Mouse (Mus musculus): ENCODE measurements around the gene Mpped1.

Mpped1 gene

GRCm38 (mm10) chr15:83779387-83779786 lies at the start of gene Mpped1:
Gene Mpped1, plus strand, starts transcription at chr15:83779467.
- H3K36me3 ChIP-seq (ENCODE audit: control insufficient read depth, insufficient read depth, low read length, poor library complexity, severe bottlenecking), result no peaks in the 10 kb centered on the region
- DNase-seq (ENCODE audit: low read depth, low spot score), result no peak
- no peaks in the 10 kb centered on the region for H3K27me3 ChIP-seq (ENCODE audit: control insufficient read depth, insufficient read depth, low read length, poor library complexity, severe bottlenecking)

- H3K27me3 ChIP-seq (ENCODE audit: control insufficient read depth, insufficient read depth, low read length, poor library complexity, severe bottlenecking), result no peaks in the 10 kb centered on the region; the same call in 1 of the 2 replicates
- no peak for DNase-seq (ENCODE audit: low read depth, low spot score)
- no peaks in the 10 kb centered on the region for H3K36me3 ChIP-seq (ENCODE audit: control insufficient read depth, insufficient read depth, low read length, poor library complexity, severe bottlenecking)
Observed at GRCm38 (mm10) chr15:83740676-83741422, 38.4 kb upstream of the Mpped1 start.

- H3K27me3 ChIP-seq (ENCODE audit: control insufficient read depth, insufficient read depth, low read length, poor library complexity, severe bottlenecking), result no peaks in the 10 kb centered on the region; the same call in 1 of the 2 replicates
- DNase-seq (ENCODE audit: low read depth, low spot score), result no peak
- H3K36me3 ChIP-seq (ENCODE audit: control insufficient read depth, insufficient read depth, low read length, poor library complexity, severe bottlenecking), result no peaks in the 10 kb centered on the region
Observed at GRCm38 (mm10) chr15:83742018-83742417, 37.2 kb upstream of the Mpped1 start.

- no peaks in the 10 kb centered on the region; the same call in 1 of the 2 replicates for H3K27me3 ChIP-seq (ENCODE audit: control insufficient read depth, insufficient read depth, low read length, poor library complexity, severe bottlenecking)
- no peaks in the 10 kb centered on the region for H3K36me3 ChIP-seq (ENCODE audit: control insufficient read depth, insufficient read depth, low read length, poor library complexity, severe bottlenecking)
- DNase-seq (ENCODE audit: low read depth, low spot score), result no peak
Observed at GRCm38 (mm10) chr15:83746311-83746710, 33.0 kb upstream of the Mpped1 start.

GRCm38 (mm10) chr15:83748986-83749385 lies 30.3 kb upstream of the Mpped1 start:
- Histone ChIP-seq H3K27me3 (ENCODE audit: control insufficient read depth, insufficient read depth, low read length, poor library complexity, severe bottlenecking) (no peaks in the 10 kb centered on the region), H3K36me3 (ENCODE audit: control insufficient read depth, insufficient read depth, low read length, poor library complexity, severe bottlenecking) (no peaks in the 10 kb centered on the region)
- no peak for DNase-seq (ENCODE audit: low read depth, low spot score)

- Histone ChIP-seq H3K36me3 (ENCODE audit: control insufficient read depth, insufficient read depth, low read length, poor library complexity, severe bottlenecking) (no peaks in the 10 kb centered on the region), H3K27me3 (ENCODE audit: control insufficient read depth, insufficient read depth, low read length, poor library complexity, severe bottlenecking) (no peaks in the 10 kb centered on the region)
- no peak for DNase-seq (ENCODE audit: low read depth, low spot score)
Observed at GRCm38 (mm10) chr15:83749436-83749835, 29.8 kb upstream of the Mpped1 start.

- H3K27me3 ChIP-seq (ENCODE audit: control insufficient read depth, insufficient read depth, low read length, poor library complexity, severe bottlenecking), result no peaks in the 10 kb centered on the region
- peak; percentile 27 for DNase-seq (ENCODE audit: low read depth, low spot score)
- no peaks in the 10 kb centered on the region for H3K36me3 ChIP-seq (ENCODE audit: control insufficient read depth, insufficient read depth, low read length, poor library complexity, severe bottlenecking)
Observed at GRCm38 (mm10) chr15:83756742-83757141, 22.5 kb upstream of the Mpped1 start.

GRCm38 (mm10) chr15:83758958-83759357 lies 20.3 kb upstream of the Mpped1 start:
- Histone ChIP-seq H3K36me3 (ENCODE audit: control insufficient read depth, insufficient read depth, low read length, poor library complexity, severe bottlenecking) (no peaks in the 10 kb centered on the region), H3K27me3 (ENCODE audit: control insufficient read depth, insufficient read depth, low read length, poor library complexity, severe bottlenecking) (no peaks in the 10 kb centered on the region)
- DNase-seq (ENCODE audit: low read depth, low spot score), result no peak

GRCm38 (mm10) chr15:83760683-83761082 lies 18.6 kb upstream of the Mpped1 start:
- Histone ChIP-seq H3K36me3 (ENCODE audit: control insufficient read depth, insufficient read depth, low read length, poor library complexity, severe bottlenecking) (no peaks in the 10 kb centered on the region), H3K27me3 (ENCODE audit: control insufficient read depth, insufficient read depth, low read length, poor library complexity, severe bottlenecking) (no peaks in the 10 kb centered on the region)
- peak; percentile 35 for DNase-seq (ENCODE audit: low read depth, low spot score)

- DNase-seq (ENCODE audit: low read depth, low spot score), result no peak
- Histone ChIP-seq H3K36me3 (ENCODE audit: control insufficient read depth, insufficient read depth, low read length, poor library complexity, severe bottlenecking) (no peaks in the 10 kb centered on the region), H3K27me3 (ENCODE audit: control insufficient read depth, insufficient read depth, low read length, poor library complexity, severe bottlenecking) (no peaks in the 10 kb centered on the region)
Observed at GRCm38 (mm10) chr15:83761512-83761911, 17.8 kb upstream of the Mpped1 start.

GRCm38 (mm10) chr15:83765388-83766029 lies 13.8 kb upstream of the Mpped1 start:
- DNase-seq (ENCODE audit: low read depth, low spot score), result no peak
- Histone ChIP-seq H3K36me3 (ENCODE audit: control insufficient read depth, insufficient read depth, low read length, poor library complexity, severe bottlenecking) (no peaks in the 10 kb centered on the region), H3K27me3 (ENCODE audit: control insufficient read depth, insufficient read depth, low read length, poor library complexity, severe bottlenecking) (no peaks in the 10 kb centered on the region)

GRCm38 (mm10) chr15:83771346-83772053 lies 7.8 kb upstream of the Mpped1 start:
- no peak for DNase-seq (ENCODE audit: low read depth, low spot score)
- no peaks in the 10 kb centered on the region for H3K36me3 ChIP-seq (ENCODE audit: control insufficient read depth, insufficient read depth, low read length, poor library complexity, severe bottlenecking)
- no peaks in the 10 kb centered on the region for H3K27me3 ChIP-seq (ENCODE audit: control insufficient read depth, insufficient read depth, low read length, poor library complexity, severe bottlenecking)

GRCm38 (mm10) chr15:83772460-83772859 lies 6.8 kb upstream of the Mpped1 start:
- Histone ChIP-seq H3K36me3 (ENCODE audit: control insufficient read depth, insufficient read depth, low read length, poor library complexity, severe bottlenecking) (no peaks in the 10 kb centered on the region), H3K27me3 (ENCODE audit: control insufficient read depth, insufficient read depth, low read length, poor library complexity, severe bottlenecking) (no peaks in the 10 kb centered on the region)
- DNase-seq (ENCODE audit: low read depth, low spot score), result no peak

GRCm38 (mm10) chr15:83772953-83773352 lies 6.3 kb upstream of the Mpped1 start:
- Histone ChIP-seq H3K36me3 (ENCODE audit: control insufficient read depth, insufficient read depth, low read length, poor library complexity, severe bottlenecking) (no peaks in the 10 kb centered on the region), H3K27me3 (ENCODE audit: control insufficient read depth, insufficient read depth, low read length, poor library complexity, severe bottlenecking) (no peaks in the 10 kb centered on the region)
- no peak for DNase-seq (ENCODE audit: low read depth, low spot score)

GRCm38 (mm10) chr15:83774922-83775321 lies 4.3 kb upstream of the Mpped1 start:
- no peaks in the 10 kb centered on the region for H3K36me3 ChIP-seq (ENCODE audit: control insufficient read depth, insufficient read depth, low read length, poor library complexity, severe bottlenecking)
- H3K27me3 ChIP-seq (ENCODE audit: control insufficient read depth, insufficient read depth, low read length, poor library complexity, severe bottlenecking), result no peaks in the 10 kb centered on the region
- DNase-seq (ENCODE audit: low read depth, low spot score), result no peak
